Mouse (Mus musculus): ENCODE results near the gene Chl1.

- TF ChIP-seq POLR2A (IDR thresholded peaks at IDR 0.05; ENCODE audit: borderline replicate concordance, low read depth, low read length) (no peak), CTCF (IDR thresholded peaks at IDR 0.05; ENCODE audit: low read depth, low read length) (no peak)
Measured at GRCm38 (mm10) chr6:103795241-103795640, 284.9 kb downstream of the Chl1 start.
